Comparison of ENCODE assay signal across 11 mouse cellular contexts in genomic region chr5:149067501-149067961, GRCm38 (mm10).
DNase-seq lines count a peak whose midpoint lies in the region; ATAC-seq lines count a peak whose summit lies in the region.
"Had no signal": no experiment of that assay in that cellular context is flagged by ENCODE, and none has a peak within 500 bp of the region (broad histone marks: within the 10 kb centered on the region; RNA-seq: fewer than 3 reads in every experiment).

No protein-coding gene starts in this region.

- no peak for ATAC-seq in heart, embryonic 12.5 days (ENCODE audit: insufficient number of reproducible peaks, low FRiP score)
- peak; percentile 46 for ATAC-seq in CD4-positive, CD25-positive, alpha-beta regulatory T cell, adult 4 months

- H3K36me3 ChIP-seq in heart, embryonic 12.5 days, result no peaks in the 10 kb centered on the region
- no peaks in the 10 kb centered on the region for H3K36me3 ChIP-seq in erythroblast, embryonic 14.5 days (ENCODE audit: control insufficient read depth)
- no peaks in the 10 kb centered on the region for H3K36me3 ChIP-seq in macrophage (ENCODE audit: inconsistent target)
- H3K36me3 ChIP-seq: embryonic facial prominence, embryonic 13.5 days; limb, embryonic 12.5 days had no signal

- H3K27me3 ChIP-seq in heart, embryonic 12.5 days (replicated peaks), result no peaks in the 10 kb centered on the region
- H3K27me3 ChIP-seq in erythroblast, embryonic 14.5 days (ENCODE audit: control insufficient read depth), result no peaks in the 10 kb centered on the region
- H3K27me3 ChIP-seq: embryonic facial prominence, embryonic 13.5 days; limb, embryonic 12.5 days had no signal

- peaks cover 9% of the 10 kb centered on the region for H3K4me1 ChIP-seq in heart, embryonic 12.5 days (replicated peaks)
- H3K4me1 ChIP-seq in erythroblast, embryonic 14.5 days (ENCODE audit: control insufficient read depth), result peaks cover 19% of the 10 kb centered on the region
- H3K4me1 ChIP-seq: limb, embryonic 12.5 days had no signal

- H3K79me2 ChIP-seq in macrophage (ENCODE audit: inconsistent target), result no peaks in the 10 kb centered on the region

- peak overlapping the region; percentile 30 for H3K4me2 ChIP-seq in heart, embryonic 12.5 days
- H3K4me2 ChIP-seq: embryonic facial prominence, embryonic 13.5 days; limb, embryonic 12.5 days had no signal

- no peak overlapping the region for H3K27ac ChIP-seq in heart, embryonic 12.5 days (ENCODE audit: poor library complexity, severe bottlenecking)
- no peak overlapping the region for H3K27ac ChIP-seq in macrophage
- H3K27ac ChIP-seq: embryonic facial prominence, embryonic 13.5 days; limb, embryonic 12.5 days had no signal

- H3K4me3 ChIP-seq in heart, embryonic 12.5 days, result no peak overlapping the region
- H3K4me3 ChIP-seq in erythroblast, embryonic 14.5 days (replicated peaks), result peak overlapping the region; percentile 54
- peak overlapping the region; percentile 21; the same call in 1 of the 2 replicates for H3K4me3 ChIP-seq in macrophage (ENCODE audit: inconsistent target)
- H3K4me3 ChIP-seq: embryonic facial prominence, embryonic 13.5 days; limb, embryonic 12.5 days had no signal

- 0 out of 2 replicates have a peak, but pooled peaks cover 3% of the 10 kb centered on the region for H3K9me3 ChIP-seq in heart, embryonic 12.5 days (replicated peaks)
- H3K9me3 ChIP-seq in erythroblast, embryonic 14.5 days (ENCODE audit: control insufficient read depth, low read length), result no peaks in the 10 kb centered on the region
- H3K9me3 ChIP-seq: embryonic facial prominence, embryonic 13.5 days had no signal

- no peak overlapping the region for H3K9ac ChIP-seq in heart, embryonic 12.5 days
- H3K9ac ChIP-seq: embryonic facial prominence, embryonic 13.5 days; limb, embryonic 12.5 days had no signal

- 43% methylated on average over 8 of the region's 8 CpGs for WGBS in heart, embryonic 12.5 days
- 45% methylated on average over 8 of the region's 8 CpGs for WGBS in macrophage (ENCODE audit: missing documents)

- no peak for DNase-seq in heart, adult 9 months (ENCODE audit: low spot score in 2 of 2)
- DNase-seq in cerebellum, adult 11 months, result no peak
- DNase-seq in kidney, postnatal 36 days, result no peak
- DNase-seq in left cerebral cortex, postnatal 4 days, result no peak
- DNase-seq: kidney, postnatal 4 days had no signal

- intact Hi-C loops in left cerebral cortex, postnatal 4 days (cut with DNase I), result no loop called here
